Mouse (Mus musculus) layer of hippocampus, adult 11-12 months (tissue): ENCODE data around the gene Jam3.

Source experiments
- DNase-seq: peaks from one replicate; pipeline ENCODE4 v3.0.0; 2022; ENCODE audit warnings: low spot score

Jam3 gene

DNA sequence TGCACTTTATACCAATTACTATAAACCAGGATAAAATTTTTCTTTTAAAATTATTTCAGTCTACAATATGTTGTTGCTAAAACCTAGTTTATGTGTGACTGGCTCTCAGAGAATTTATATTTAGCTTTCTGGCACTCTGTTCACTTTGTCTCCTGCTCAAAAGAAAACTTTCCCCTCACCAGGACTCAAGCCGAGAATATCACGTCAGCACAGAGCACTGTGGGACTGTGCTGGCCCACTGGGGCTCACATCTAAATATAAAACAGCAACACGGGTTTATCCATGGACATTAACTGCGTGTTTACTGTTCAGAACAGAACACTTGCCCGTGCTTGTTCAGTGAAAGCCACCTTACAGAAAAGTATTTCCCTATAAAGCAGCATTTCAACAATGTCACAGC lies 44.5 kb downstream of the Jam3 start:
- no peak for DNase-seq

DNA sequence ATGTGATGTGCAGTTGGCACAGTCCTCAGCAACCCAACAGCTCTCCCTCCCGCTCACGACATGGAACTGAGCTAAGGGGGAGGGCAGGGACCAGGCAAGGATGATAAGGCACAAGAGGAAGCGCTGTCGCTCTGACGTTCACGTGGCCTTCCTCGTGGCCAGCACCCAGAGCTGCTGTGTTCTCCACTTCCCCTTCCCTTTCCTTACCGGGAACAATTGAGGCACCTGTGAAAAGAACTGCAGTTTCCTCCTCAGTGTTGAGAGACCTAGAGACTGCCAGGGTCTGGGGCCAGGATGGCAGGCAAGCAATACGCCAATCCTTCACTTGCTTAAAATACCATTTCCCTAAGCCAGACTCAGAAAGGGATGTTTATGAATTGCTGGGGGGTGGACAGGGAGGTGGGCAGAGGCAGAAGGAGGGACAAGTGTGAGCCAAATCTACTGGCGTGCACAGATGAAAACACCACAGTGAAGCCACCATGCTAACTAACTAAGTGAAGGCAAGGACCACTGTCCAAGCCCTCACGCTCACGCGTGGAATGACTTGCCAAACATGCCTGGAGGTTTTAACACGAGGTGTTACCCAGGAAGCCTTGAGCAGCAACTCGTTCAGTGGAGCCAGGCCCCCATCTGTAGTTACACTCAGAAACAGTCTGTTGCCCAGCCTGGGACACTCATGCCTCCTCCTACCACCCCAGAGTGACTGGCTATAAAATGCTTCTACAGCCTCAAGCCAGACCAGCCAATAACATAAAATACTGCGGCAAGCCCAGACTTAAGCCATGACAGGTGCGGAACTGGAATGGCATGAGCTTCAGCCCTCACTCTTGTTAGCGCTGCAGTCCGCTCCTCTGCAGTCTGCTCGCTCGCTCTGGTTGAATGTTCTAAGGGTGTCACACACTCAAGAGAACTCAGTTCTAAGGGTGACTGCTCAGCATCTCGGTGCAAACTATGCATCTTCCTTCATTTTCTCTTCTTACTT lies 45.4 kb downstream of the Jam3 start:
- peak; percentile 61 for DNase-seq

DNA sequence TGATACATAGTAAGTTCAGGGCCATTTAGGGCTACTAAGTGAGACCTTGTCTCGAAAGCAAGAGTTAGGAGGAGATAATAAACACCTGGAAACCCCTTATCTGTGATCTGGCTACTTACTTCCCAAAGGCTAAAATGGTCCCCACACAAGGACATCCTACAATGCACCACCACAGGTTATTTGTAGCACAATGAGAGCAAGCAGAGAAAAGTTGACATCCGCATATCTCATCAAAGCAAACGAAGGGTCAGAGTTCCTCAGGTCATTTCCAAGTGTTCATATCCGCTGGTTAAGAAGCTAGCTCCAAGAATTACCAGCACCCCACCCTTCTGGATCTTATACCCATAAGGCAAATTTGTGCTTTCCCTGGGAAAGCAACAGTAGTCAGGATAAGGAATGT lies 46.8 kb downstream of the Jam3 start:
- no peak for DNase-seq

DNA sequence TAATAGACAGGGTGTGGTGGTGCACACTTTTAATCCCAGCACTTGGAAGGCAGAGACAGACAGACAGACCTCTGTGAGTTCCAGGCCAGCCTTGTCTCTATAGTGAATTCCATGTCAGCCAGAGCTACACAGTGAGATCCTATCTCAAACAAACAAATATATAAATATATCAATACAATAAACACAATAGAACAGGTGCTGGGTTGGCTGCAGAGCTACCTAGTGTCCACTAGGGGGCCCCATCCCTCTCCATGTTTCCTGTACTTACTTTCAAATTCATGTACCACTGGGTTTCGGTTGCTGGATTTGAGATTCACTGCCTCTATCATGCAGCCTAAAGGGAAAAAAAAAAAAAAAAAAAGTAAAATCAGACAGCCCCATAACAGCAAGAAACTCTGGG lies 49.1 kb downstream of the Jam3 start:
- peak; percentile 71 for DNase-seq

- no peak for DNase-seq
These were observed 53.8 kb downstream of the Jam3 start for GRCm38 (mm10) chr9:27101466-27101865.

DNA sequence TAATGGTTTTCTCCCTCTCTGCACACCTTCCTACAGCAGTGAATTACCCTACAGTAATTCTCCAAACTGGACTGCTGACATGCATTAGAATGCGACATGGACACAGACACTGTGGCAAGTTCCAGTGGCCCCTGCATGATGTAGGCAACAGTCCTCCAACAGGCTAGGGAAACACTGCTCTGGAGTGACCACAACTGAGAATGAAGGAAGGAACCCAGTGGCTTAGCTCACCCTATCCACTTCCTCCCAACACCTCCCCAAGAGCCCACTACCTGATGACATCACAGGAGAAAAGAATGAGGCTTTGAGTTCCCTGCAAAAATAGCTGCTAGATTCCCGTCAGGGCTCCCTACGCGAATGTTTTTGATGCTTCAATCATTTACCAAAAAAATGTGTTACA lies 55.7 kb downstream of the Jam3 start:
- no peak for DNase-seq

DNA sequence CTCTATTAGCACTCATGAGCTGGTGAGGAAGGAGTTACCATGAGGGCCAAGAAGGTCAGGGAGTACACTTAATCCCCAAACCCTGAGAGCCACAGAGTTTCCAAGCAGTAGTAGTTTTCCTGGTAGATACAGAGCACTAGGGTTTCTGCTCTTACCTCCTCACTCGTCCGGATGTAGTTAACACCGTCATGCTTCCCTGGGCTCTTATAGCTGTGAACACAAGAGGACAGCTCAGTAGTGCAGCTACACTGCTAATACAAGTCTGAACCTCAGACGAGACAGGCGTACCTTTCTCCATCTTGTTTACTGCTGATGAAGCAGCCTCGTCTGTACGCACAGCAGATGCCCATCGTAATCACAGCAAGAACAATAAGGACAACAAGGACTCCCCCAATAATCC lies 56.7 kb downstream of the Jam3 start:
- DNase-seq, result no peak

GRCm38 (mm10) chr9:27098092-27098491 lies 57.1 kb downstream of the Jam3 start:
- no peak for DNase-seq

GRCm38 (mm10) chr9:27092916-27093315 lies 62.3 kb downstream of the Jam3 start:
- DNase-seq, result no peak

DNA sequence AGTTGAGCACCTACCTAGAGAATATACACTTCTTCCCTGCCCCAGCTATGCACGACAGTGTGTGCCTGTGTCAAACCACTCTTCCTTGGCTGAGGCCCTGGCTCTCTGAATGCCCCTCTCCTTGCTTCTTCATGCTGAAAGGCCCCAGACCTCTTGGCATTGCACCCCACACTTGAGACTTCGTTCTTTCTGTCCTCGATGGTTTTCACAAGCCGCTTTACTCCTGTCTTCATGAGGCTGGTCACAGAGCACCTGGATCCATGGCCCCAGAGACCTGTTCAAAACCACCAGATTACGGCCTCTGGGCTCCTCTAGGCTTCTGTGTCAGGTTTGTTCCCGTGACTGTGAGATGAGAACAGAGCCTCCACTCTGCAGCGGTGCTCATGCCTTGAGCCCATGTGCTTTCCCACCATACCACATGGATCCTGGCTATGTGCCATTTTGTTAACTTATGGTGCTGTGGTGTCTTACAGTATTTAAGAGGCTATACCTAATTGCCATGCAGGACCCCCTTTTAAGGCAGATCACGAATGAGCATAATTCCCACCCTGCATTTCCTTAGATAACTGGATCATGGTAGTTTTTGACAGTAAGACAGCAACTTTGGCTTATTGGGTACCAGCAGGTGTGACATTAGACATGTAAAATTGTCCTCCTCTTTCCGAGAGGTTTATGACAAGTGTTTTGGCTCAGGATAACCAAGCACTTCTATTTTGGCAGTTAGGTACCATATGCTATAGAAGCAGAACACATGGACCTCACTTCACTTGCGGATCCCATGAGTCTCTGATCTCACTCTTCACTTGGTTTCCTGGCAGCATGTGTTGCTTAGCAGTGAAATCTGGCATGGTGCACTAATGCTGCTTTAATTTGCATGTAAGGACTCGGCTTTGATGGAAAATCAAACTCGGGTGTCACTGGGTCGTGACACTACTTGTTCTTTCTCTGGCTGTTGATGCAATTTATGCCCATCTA lies 64.1 kb downstream of the Jam3 start:
- DNase-seq, result peak; percentile 73

- no peak for DNase-seq
These were observed 65.1 kb downstream of the Jam3 start for GRCm38 (mm10) chr9:27090134-27090533.

DNA sequence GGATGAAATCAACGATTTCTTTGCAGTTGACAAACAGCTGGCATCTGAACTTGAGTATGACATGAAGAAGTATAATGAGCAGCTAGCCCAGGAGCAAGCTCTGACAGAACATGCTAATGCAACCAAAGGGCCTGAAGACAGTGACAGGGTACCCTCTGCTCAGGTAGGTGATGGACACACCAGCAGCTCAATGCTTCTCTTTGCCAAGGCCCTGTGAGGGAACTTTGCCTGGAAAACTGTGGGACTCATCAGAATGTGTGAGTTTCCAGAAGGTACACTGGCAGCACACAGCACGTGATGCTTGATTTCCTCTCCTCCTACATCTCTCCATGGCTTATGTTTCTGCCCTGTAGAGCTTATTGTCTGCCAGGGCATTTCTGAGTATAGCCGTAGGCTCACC lies 67.8 kb downstream of the Jam3 start:
- no peak for DNase-seq

- no peak for DNase-seq
These were observed 69.0 kb downstream of the Jam3 start for GRCm38 (mm10) chr9:27086256-27086655.

GRCm38 (mm10) chr9:27075812-27076211 lies 79.4 kb downstream of the Jam3 start:
- no peak for DNase-seq

GRCm38 (mm10) chr9:27074677-27075076 lies 80.5 kb downstream of the Jam3 start:
- no peak for DNase-seq

DNA sequence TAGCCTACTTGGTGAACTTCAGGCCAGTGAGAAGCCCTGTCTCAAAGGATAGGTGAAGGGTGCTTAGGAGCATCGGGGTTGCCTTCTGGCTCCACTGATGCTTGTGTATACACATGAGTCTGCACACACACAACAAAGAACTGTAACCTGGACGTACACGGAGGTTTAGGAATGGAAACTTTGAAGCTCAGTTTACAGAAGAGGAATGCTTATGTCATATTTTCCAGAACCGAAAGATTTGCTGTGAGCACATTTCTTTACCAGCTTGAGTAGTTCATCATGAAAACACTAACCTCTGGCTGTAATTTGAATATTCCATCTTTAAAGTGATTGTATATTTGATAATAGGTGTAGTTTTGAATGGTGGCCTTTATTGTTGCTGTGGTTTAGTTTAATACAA lies 84.3 kb downstream of the Jam3 start:
- no peak for DNase-seq

DNA sequence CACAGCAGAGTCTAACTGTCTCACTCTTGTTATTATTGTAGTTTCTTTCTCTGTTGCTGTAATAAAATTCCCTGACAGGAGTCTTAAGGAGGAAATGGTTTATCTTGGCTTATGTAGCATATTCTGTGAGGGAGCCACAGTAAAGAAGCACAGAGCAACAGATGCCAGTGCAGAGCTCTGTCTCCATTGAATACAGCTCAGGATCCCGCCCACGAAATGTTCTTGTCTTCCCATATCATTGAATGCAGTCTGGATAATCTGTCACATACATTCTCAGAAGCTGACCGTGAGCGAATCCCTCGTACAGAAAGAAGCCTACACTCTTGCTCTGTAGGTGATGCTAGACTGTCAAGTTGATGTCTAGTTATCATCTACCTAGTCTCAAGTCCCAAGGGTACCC lies 96.9 kb downstream of the Jam3 start:
- DNase-seq, result peak; percentile 40

DNA sequence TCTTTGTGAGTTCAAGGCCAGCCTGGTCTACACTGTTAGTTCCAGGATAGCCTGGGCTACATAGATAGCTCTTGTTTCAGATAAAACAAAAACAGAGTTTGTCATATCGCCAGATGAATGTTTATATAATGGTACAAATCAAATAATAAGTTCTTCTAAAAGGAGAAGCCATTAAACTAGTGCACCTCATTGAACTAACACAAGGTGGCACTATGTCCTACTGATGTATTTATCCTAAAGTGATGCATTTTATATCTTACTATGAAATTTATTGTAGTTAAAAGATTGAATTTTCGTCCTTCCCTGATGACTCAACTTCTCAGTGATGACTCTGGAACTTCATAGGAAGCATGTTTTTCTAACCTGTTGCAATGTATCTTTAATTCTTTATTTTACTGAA lies 105.7 kb downstream of the Jam3 start:
- DNase-seq, result no peak
